In genomic region chr15:6622512-6622911, GRCm38 (mm10) we compare ENCODE assay signal across 9 mouse cellular contexts.
DNase-seq lines count a peak whose midpoint lies in the region; ATAC-seq and TF ChIP-seq lines count a peak whose summit lies in the region.
"Had no signal": no experiment of that assay in that cellular context is flagged by ENCODE, and none has a peak within 500 bp of the region (broad histone marks: within the 10 kb centered on the region; RNA-seq: fewer than 3 reads in every experiment).

No protein-coding gene starts in this region.

- H3K36me3 ChIP-seq in ES-E14 (ENCODE audit: control insufficient read depth, insufficient read depth, low read length, poor library complexity, severe bottlenecking) = no peaks in the 10 kb centered on the region
- H3K36me3 ChIP-seq in macrophage (ENCODE audit: inconsistent target) = peaks cover 47% of the 10 kb centered on the region
- peaks cover 2% of the 10 kb centered on the region; the same call in 1 of the 2 replicates for H3K36me3 ChIP-seq in small intestine, adult 2 months (ENCODE audit: control insufficient read depth, insufficient read depth, low read length)
- H3K36me3 ChIP-seq: lung, embryonic 15.5 days had no signal

- H3K4me1 ChIP-seq in ES-E14 (ENCODE audit: control insufficient read depth in 2 of 2, insufficient read depth in 2 of 2, low read length in 2 of 2, poor library complexity in 1 of 2) = peaks cover 0 to 2% of the 10 kb centered on the region in 2 experiments; a peak in 1 of 4 replicates
- peaks cover 4% of the 10 kb centered on the region for H3K4me1 ChIP-seq in bone marrow, adult 2 months (ENCODE audit: control insufficient read depth, insufficient read depth, low read length)
- H3K4me1 ChIP-seq in embryonic fibroblast, embryonic 13.5 days (ENCODE audit: control insufficient read depth, insufficient read depth, low read length) = peaks cover 3% of the 10 kb centered on the region; the same call in 1 of the 2 replicates
- H3K4me1 ChIP-seq in small intestine, adult 2 months (ENCODE audit: control insufficient read depth, insufficient read depth, insufficient read length, low read length) = peaks cover 7% of the 10 kb centered on the region; the same call in 1 of the 2 replicates

- H3K9me3 ChIP-seq in ES-E14 (ENCODE audit: control insufficient read depth, insufficient read depth, low read depth, low read length) = no peaks in the 10 kb centered on the region
- H3K9me3 ChIP-seq: lung, embryonic 15.5 days had no signal

- H3K9ac ChIP-seq in ES-E14 (ENCODE audit: insufficient read depth, low read depth, low read length, poor library complexity, severe bottlenecking) = no peak overlapping the region
- H3K9ac ChIP-seq: lung, embryonic 15.5 days had no signal

- TF ChIP-seq CTCF in bone marrow, adult 2 months (IDR thresholded peaks at IDR 0.05; ENCODE audit: control insufficient read depth, insufficient read depth, low read length) = peak; percentile 70
- peak; percentile 43; the same call in 1 of the 2 replicates for TF ChIP-seq CTCF in embryonic fibroblast, embryonic 13.5 days (IDR thresholded peaks at IDR 0.05; ENCODE audit: borderline replicate concordance, insufficient read depth, low read length)
- peak; percentile 77; the same call in 1 of the 2 replicates for TF ChIP-seq CTCF in small intestine, adult 2 months (IDR thresholded peaks at IDR 0.05; ENCODE audit: extremely low read depth, insufficient read length, insufficient replicate concordance, low read depth, low read length)

- 24% methylated on average over 5 of the region's 5 CpGs for WGBS in bone marrow, adult 2 months
- 26% methylated on average over 5 of the region's 5 CpGs for WGBS in macrophage (ENCODE audit: missing documents)
- WGBS in small intestine, adult 2 months = 18% methylated on average over 5 of the region's 5 CpGs

- DNase-seq in ES-E14 (ENCODE audit: low read depth, low spot score) = peak; percentile 96
- DNase-seq in heart, postnatal 4 days = peak; percentile 89
- peak; percentile 51 for DNase-seq in left cerebral cortex, adult 11 months (ENCODE audit: low spot score)

- no peaks in the 10 kb centered on the region for H3K27me3 ChIP-seq in small intestine, adult 2 months (ENCODE audit: control insufficient read depth, insufficient read depth, low read length)
- H3K27me3 ChIP-seq: lung, embryonic 15.5 days had no signal

- in situ Hi-C loops in ES-E14 (cut with MboI; ENCODE audit: low sequenced_read_pairs in 2 of 2, unreplicated experiment in 2 of 2) = no loop called here

- peaks cover 78% of the 10 kb centered on the region for H3K79me2 ChIP-seq in macrophage (ENCODE audit: inconsistent target)

- no peak for TF ChIP-seq POLR2A in bone marrow, adult 2 months (IDR thresholded peaks at IDR 0.05; ENCODE audit: borderline replicate concordance, control insufficient read depth, low read depth, low read length)
- no peak for TF ChIP-seq POLR2A in embryonic fibroblast, embryonic 13.5 days (IDR thresholded peaks at IDR 0.05; ENCODE audit: low read depth, low read length)
- TF ChIP-seq POLR2A in small intestine, adult 2 months (IDR thresholded peaks at IDR 0.05; ENCODE audit: low read depth, low read length) = no peak

- H3K27ac ChIP-seq in ES-E14 (ENCODE audit: insufficient read depth, low read depth, low read length, poor library complexity, severe bottlenecking) (no peak overlapping the region), macrophage (peak overlapping the region; percentile 92)
- H3K27ac ChIP-seq in bone marrow, adult 2 months (ENCODE audit: control insufficient read depth, insufficient read depth, low read depth, low read length, poor library complexity) = no peak overlapping the region
- H3K27ac ChIP-seq in embryonic fibroblast, embryonic 13.5 days (ENCODE audit: insufficient read depth, low read length) = peak overlapping the region; percentile 55
- H3K27ac ChIP-seq in small intestine, adult 2 months (ENCODE audit: insufficient read depth, low read depth, low read length) = no peak overlapping the region
- H3K27ac ChIP-seq: lung, embryonic 15.5 days had no signal

- ATAC-seq in monocyte, adult 5-6 weeks (replicated peaks; ENCODE audit: insufficient number of reproducible peaks, low FRiP score, low TSS enrichment, poor library complexity, severe bottlenecking) = no peak

- H3K4me3 ChIP-seq in ES-E14 (ENCODE audit: insufficient read depth in 1 of 2, low read depth in 1 of 2, low read length in 2 of 2, poor library complexity in 1 of 2, severe bottlenecking in 1 of 2) (no peak overlapping the region), macrophage (ENCODE audit: inconsistent target) (no peak overlapping the region)
- H3K4me3 ChIP-seq in bone marrow, adult 2 months (replicated peaks; ENCODE audit: control insufficient read depth, low read depth, low read length) = no peak overlapping the region
- H3K4me3 ChIP-seq in embryonic fibroblast, embryonic 13.5 days (ENCODE audit: insufficient read depth, low read length) = no peak overlapping the region
- no peak overlapping the region for H3K4me3 ChIP-seq in small intestine, adult 2 months (ENCODE audit: low read depth, low read length)
- H3K4me3 ChIP-seq: lung, embryonic 15.5 days had no signal

TF ChIP-seq in ES-E14, 5 proteins besides CTCF, POLR2A, EP300 and RAD21:
- TF ChIP-seq ZNF384 (IDR thresholded peaks at IDR 0.05; ENCODE audit: low read depth, low read length) (no peak), ZC3H11A (IDR thresholded peaks at IDR 0.05; ENCODE audit: borderline replicate concordance, low read depth, low read length) (0 out of 2 replicates have a peak, but pooled peaks have one; percentile 66)

Comparison
In these comparisons a context has a peak if more than half of its experiments do, and no peak if none do; other contexts are left out.
1. H3K27ac ChIP-seq: peak in embryonic fibroblast, embryonic 13.5 days (single experiment) and macrophage (single experiment); none in ES-E14 (single experiment), bone marrow, adult 2 months (single experiment) and small intestine, adult 2 months (single experiment).
2. Peak in every context shown above with its lines, with median percentiles within 50 percentile points of each other: DNase-seq and CTCF ChIP-seq.